Mouse (Mus musculus) left cerebral cortex, postnatal 36 days (tissue): ENCODE results near the gene Slc25a3. TPM values are rescaled to one million over a fixed set of nuclear protein-coding genes. Genes with fewer than 3 reads are reported as not detected.

ENCODE experiments used
- DNase-seq, 2 experiments: peaks; one replicate each; pipeline ENCODE4 v3.0.0; 2021 to 2022; ENCODE audit warnings: low spot score in 2 of 2, mixed read lengths in 1 of 2
- intact Hi-C: fragments of 180-260 bp; cut with DNase I; formaldehyde crosslinking; loops from one replicate; pipeline ENCODE4 v1.15.1; 2025
- total RNA-seq, 2 experiments: library from RNA; stranded (reverse); gene quantifications; 2 replicates each; pipeline ENCODE4 v1.2.3; 2021

The Slc25a3 gene
- total RNA-seq, 2 experiments from 2014 or later, result 513 to 539 TPM

GRCm38 (mm10) chr10:91143313-91144230 lies 19.7 kb upstream of the Slc25a3 start:
- DNase-seq, result no peak
- intact Hi-C loops, result no loop called here

GRCm38 (mm10) chr10:91142654-91143191 lies 18.9 kb upstream of the Slc25a3 start:
- intact Hi-C loops, result no loop called here
- no peak for DNase-seq

GRCm38 (mm10) chr10:91141564-91141963 lies 17.7 kb upstream of the Slc25a3 start:
- no peak for DNase-seq
- intact Hi-C loops, result loop anchor here (2.0 kb wide), 1 partner anchor 71 kb away; no protein-coding TSS in a partner anchor

- DNase-seq, result no peak
- intact Hi-C loops, result no loop called here
Observed at GRCm38 (mm10) chr10:91139148-91139766, 15.4 kb upstream of the Slc25a3 start.

- intact Hi-C loops, result no loop called here
- DNase-seq, result no peak
Observed at GRCm38 (mm10) chr10:91138317-91138716, 14.5 kb upstream of the Slc25a3 start.

- DNase-seq, result no peak
- intact Hi-C loops, result no loop called here
Observed at GRCm38 (mm10) chr10:91137400-91137799, 13.5 kb upstream of the Slc25a3 start.

GRCm38 (mm10) chr10:91135302-91135972 lies 11.6 kb upstream of the Slc25a3 start:
- DNase-seq, result no peak
- intact Hi-C loops, result no loop called here

GRCm38 (mm10) chr10:91131565-91131964 lies 7.7 kb upstream of the Slc25a3 start:
- intact Hi-C loops, result no loop called here
- no peak for DNase-seq

GRCm38 (mm10) chr10:91130792-91131191 lies 6.9 kb upstream of the Slc25a3 start:
- intact Hi-C loops, result no loop called here
- no peak for DNase-seq

- DNase-seq, result no peak
- intact Hi-C loops, result no loop called here
Observed at GRCm38 (mm10) chr10:91128551-91129160, 4.8 kb upstream of the Slc25a3 start.

- intact Hi-C loops, result no loop called here
- no peak for DNase-seq
Observed at GRCm38 (mm10) chr10:91127395-91127794, 3.5 kb upstream of the Slc25a3 start.

- intact Hi-C loops, result no loop called here
- DNase-seq, result no peak
Observed at GRCm38 (mm10) chr10:91126618-91127355, 2.9 kb upstream of the Slc25a3 start.

- peak in 1 of 2 experiments; percentile 16 for DNase-seq
- intact Hi-C loops, result loop anchor here (5.0 kb wide), 1 partner anchor 41 kb away; the partner anchor contains the start of genes Apaf1 and Ikbip
Observed at GRCm38 (mm10) chr10:91123281-91123827, 505 bp downstream of the Slc25a3 start.

- intact Hi-C loops, result loop anchor here (5.0 kb wide), 1 partner anchor 40 kb away; the partner anchor contains the start of genes Apaf1 and Ikbip
- no peak for DNase-seq
Observed at GRCm38 (mm10) chr10:91122646-91123045, 1.2 kb downstream of the Slc25a3 start.

GRCm38 (mm10) chr10:91116958-91117357 lies 6.9 kb downstream of the Slc25a3 start:
- intact Hi-C loops, result no loop called here
- DNase-seq, result no peak

- no peak for DNase-seq
- intact Hi-C loops, result no loop called here
Observed at GRCm38 (mm10) chr10:91109841-91110240, 14.0 kb downstream of the Slc25a3 start.

GRCm38 (mm10) chr10:91105981-91106380 lies 17.9 kb downstream of the Slc25a3 start:
- DNase-seq, result no peak
- intact Hi-C loops, result no loop called here

- DNase-seq, result no peak
- intact Hi-C loops, result no loop called here
Observed at GRCm38 (mm10) chr10:91102799-91103590, 20.9 kb downstream of the Slc25a3 start.
